Mouse (Mus musculus) kidney, postnatal 36 days (tissue): ENCODE measurements around the gene Dhdds.
"Not testable (repeated sequence)": the region's sequence is repeated elsewhere in the genome, so short reads cannot be mapped to it uniquely, and the experiment has no call there.

Experiments used
- DNase-seq, 2 experiments: peaks; one replicate each; pipeline ENCODE4 v3.0.0; 2021 to 2022; ENCODE audit warnings: mixed read lengths in 2 of 2

Gene Dhdds

DNA sequence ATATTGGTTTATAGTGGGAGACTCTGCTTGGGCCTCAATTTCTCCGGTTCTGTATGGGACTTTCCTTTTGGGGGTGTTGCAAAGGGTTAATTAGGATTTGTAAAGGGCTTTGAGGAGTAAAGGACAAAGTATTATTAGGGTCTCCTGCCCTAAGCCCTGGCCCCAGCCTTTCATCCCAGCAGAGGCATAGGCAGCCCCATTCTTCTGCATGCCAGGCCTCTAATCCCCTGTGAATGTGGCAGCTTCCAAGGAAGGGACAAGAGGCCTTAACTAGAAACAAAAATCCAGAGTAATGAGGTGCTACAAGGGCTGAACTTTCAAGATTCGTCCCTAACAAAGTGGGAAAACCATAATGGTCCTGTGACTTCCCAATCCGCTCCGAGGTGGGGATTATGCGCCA, 2.2 kb upstream of the Dhdds start:
- DNase-seq = no peak

DNA sequence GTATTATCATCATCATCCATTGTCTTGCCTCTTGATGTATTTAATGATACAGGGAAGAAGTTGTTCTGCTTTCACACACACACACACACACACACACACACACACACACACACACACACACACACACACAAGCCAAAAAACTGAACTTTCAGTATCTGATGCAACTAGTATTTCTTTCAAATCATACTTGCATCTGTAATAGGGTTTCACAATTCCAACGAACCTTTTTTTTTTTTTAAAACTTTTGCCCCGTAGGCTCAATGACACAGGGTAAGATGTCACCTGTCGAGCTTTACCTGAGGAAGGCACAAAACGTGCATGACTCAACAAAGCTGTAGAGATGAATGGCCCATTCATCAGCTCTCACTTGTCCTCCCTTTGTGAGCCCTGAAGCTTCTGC, 1.5 kb upstream of the Dhdds start:
- no peak for DNase-seq

DNA sequence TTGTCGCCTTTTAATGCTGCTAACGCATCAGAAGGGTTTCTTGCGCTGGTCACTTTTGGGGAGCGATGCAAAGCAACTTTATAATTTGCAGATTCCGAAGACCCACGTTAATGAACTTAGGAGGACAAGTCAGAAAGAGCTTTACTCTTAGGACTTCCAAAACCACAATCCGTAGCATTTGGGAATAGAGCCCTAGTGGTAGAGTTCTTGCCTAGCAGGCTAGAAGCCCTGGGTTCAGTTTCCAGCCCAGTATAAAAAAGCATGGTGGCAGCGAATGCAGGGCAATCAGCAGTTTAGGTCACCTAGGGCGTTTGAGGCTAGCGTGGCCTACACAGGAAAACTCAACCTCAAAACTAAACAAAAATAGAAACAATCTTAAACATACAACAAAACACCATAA, 992 bp upstream of the Dhdds start:
- DNase-seq = no peak

DNA sequence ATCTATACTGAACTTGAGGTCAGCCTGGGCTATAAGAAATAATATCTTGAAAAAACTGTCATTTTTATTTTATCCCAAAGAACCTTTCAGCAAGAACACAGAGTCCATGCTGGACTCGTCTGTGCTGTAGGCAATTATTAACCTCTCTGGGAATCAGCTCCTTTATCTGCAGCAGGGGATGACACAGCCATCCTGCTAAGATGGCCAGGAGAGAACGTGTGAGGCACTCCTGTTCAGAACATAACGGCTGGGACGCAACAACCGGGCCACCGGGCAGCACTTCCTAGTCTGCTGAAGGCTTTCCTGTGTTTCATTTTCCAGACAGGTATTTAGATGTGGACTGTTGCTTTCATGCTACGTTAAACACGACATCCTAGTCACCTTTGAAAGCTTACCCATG, 6.0 kb downstream of the Dhdds start:
- peak; percentile 37 to 38 for DNase-seq

DNA sequence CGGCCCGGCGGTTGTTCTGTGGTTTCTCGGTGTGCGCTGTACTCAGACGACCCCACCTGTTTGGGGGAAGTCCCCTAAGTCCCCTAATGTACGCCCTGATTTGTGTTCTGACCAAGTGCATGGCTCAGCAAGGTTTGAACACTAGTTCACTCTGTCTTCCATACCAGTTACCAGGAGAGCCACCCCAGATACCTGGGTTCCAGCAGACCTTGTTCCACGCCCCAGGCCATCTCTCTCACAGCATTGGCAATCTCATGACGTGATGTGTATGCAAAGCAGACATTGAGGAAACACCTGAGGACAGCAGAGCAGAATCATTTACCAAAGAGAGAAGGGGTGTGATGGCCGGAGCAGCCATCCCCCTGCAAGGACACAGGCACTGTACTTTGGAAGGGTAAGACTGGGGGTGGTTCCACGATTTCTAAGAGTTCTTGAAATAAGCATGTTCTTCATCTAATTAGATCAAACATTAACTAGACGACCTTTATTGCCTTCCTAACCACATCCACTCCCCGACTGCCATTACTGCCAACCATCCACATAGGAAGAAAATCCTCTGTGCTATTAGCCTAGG, 9.5 kb downstream of the Dhdds start:
- peak; percentile 46 to 73 for DNase-seq

DNA sequence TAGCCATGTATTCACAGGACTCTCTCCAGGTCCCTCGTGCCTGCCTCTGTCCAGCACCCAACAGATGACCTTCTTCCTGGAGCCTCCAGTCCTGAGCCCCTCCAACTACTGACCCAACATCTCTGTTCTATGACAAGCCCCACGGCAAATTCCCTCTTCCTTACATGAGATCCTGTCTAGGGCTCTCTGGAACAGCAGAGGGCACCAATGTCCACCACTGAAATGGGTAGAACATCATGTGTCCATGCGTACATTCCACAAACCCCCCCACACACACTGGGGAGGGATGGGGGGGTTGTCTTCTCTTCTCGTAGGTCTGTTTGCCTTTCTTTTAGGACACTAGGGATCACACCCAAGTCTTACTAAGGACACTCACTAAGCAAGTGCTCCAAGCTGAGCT, 10.7 kb downstream of the Dhdds start:
- peak; percentile 26 to 36 for DNase-seq

DNA sequence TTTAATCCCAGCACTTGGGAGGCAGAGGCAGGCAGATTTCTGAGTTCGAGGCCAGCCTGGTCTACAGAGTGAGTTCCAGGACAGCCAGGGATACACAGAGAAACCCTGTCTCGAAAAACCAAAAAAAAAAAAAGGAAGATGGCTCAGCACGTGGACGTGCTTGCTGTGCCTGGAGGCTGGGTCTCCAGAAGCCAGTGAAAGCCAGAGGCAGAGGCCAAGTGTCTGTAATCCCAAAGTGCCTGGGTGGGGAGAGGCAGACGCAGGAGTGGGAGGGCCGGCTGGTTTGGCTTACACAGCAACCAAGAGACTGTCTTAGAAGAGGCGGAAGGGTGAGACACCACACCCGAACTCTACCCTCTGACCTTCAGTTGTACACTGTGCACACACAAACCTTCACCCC, 12.4 kb downstream of the Dhdds start:
- DNase-seq = not testable (repeated sequence)

DNA sequence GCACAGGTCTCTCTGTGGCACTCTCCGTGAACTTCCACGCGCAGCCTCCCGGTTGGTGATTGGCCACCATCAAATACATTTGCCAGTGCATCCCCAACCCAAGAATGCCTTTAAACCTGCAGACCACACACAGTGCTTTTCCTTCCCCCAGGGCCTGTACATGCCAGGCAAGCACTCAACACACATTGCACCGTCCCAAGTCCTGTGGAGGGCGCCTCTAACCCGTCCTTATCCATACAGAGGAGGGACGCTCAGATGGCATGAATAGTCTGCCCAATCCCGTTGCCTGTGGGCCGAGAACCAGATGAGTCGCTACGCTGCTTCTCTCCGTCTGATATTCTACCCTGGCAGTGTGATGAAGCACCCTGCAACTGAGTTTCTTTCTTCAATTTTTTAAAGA, 17.8 kb downstream of the Dhdds start:
- DNase-seq = no peak

DNA sequence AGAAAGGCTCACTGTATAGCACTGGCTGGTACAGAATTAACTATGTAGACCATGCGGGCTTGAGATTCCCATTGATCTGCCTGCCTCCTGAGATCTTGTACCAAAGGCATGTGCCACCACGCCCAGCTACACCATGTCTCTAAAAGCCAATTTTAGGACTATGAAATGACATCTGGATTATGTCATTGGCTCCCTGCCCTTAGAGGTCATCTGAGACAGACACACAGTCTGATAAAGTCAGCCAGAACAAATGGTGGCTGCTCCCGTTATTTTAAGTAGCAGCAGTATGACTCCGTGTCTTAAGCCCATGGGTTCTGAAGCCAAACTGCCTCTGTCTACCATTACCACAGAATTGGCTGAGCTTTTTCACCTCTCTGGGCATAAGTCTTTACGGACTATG, 20.2 kb downstream of the Dhdds start:
- no peak for DNase-seq

DNA sequence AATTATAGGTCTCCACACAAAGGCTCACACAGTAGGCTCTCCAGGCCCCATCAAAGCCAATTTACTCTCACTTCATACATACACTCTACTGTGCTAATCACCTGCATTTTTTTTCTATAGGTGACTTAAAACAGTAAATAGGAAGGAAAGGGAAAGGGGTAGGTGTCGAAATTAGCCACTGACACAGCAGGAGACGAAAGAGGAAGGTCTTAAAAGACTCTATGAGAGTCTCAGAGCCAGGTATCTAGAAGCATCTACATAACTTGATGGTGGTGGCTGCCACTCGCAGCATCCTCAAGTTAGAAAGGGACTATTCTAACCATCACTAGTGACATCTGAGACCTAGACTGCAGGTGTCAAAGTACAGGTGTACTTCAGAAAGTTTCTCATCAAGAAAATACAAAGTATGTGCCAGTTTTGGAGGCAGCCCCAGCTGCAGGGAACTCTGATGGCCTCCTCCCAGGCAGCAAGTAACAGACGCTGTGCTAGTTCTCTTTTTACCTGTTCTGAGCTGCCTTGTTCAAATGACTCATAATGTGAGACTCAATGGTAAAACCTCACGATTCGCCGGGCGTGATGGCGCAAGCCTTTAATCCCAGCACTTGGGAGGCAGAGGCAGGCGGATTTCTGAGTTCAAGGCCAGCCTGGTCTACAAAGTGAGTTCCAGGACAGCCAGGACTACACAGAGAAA, 22.6 kb downstream of the Dhdds start:
- DNase-seq = no peak

DNA sequence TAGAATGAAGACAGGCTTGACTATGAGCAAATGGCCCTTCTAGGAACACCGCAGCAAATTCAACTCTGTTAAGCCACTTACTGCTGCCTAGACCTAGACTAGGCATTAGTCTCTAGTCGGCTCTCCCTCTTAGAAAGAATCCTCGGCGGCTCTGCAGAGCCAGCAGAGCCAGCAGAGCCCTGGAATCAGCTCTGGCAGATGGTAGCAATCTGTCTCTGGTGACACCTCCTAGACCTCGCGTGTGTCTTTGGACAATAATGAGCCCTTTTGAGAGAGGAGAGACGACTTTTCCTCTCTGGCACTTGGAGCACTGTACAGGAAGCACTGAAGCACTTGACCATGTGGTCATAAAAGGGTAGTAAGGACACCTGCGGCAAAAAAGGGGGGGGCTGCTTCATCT, 29.0 kb downstream of the Dhdds start:
- no peak for DNase-seq

DNA sequence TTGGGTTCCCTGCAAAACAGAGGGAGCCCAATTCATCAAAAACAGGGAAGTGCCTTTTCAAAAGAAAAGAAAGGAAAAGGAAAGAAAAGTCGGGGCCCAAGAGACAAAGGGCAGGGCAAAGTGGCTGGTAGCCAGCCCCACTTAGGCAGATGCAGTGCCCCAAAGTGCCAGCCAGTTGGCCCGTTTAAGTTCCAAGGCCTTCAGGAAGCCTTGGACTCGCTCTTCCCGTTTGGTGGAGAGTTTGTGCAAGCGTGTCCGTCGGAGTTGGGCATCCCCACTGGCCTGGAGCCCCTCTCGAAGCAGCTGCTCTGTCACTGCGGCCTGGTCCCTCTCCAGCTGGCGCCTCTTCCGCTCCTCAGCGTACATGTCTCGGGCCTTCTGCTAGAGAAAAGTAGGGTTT, 29.8 kb downstream of the Dhdds start:
- DNase-seq = no peak

DNA sequence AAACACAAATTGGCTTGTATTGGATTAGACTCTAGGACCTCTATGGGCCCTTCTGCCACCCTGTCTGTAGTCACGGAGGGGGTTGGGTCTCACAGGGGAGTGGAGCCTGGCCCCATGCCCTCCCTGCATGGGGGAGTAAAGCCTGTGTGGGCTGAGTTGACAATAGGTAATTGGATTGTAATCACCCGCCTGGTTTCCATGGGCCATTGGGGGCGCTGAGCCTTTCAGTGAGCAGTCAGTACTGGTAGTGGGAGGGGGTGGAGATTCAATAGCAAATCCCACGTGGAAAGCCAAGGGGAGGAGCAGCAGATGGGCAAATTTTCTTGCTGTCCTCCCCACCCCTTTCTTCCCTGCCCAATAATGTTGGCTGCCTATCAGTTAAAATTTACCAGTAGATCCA, 30.5 kb downstream of the Dhdds start:
- DNase-seq = no peak

DNA sequence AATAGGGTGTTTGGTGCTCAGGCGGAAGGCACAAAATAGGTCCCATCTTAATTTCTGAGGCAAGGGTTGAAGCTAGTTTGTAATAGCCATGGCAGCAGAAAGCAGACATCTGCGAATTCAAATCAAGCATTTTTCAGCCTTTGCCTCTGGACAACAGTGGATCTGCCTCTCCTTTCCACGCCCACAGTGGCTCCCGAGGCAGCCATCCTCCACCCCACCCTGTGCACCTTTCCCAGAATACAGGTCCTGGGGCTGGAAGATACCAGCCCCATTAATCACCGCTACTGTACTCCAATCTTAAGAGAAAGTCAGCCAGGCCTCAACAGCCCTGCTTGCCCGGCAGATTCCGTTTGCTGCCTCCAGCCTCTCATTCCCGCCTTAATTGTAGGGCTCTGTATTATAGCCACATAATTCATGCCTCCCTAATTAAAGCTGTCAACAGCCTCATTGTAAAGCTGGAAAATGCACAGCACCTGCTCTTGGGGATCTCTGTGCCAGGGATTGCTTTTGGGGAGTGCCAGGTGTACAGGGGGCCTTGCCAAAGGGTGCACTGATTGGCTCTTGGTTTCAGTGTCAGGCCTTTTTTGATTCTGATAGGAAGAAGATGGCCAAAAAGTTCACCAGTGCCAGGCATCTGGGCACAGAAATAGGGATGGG, 31.5 kb downstream of the Dhdds start:
- DNase-seq = no peak

DNA sequence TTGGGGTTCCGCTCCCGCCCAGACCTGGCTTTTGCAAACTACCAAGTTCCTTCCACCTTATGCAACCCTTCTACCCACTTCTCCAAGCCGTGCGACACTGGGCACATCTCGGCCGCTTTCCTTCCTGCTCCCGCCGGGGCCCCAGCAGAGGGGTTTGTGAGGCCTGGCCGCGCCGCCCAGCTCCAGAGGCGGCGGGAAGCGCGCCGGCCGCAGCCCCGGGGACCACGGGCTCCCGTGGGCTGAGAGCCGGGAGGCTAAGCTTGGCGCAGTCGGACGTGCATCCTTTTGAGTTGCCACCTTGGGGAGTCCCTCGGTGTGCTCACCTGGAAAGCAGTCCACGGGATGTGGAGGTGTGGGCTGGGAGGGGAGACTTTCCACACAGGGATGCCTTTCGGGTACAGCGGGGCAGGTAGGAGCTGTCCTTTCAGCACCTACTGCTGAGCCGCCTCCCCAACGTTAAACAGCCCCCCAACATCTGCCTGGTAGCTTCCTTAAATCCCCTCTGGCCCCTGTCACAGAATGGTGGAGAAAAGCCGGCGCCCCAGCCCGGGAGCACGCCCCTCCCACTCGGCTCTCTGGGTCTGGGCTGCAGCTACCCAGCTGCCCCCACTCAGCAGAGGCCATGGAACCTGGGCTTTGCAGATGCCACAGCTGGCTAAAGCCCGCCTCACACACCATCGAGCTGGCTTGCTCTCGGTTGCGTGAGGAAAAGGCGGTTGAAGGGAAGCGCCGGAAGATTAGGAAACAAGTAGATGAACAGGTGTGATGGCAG, 32.4 kb downstream of the Dhdds start, which contains the start of gene Hmgn2:
Hmgn2 (minus strand) TSS at position 501 of the 772 bp plus-strand sequence.
- peak; percentile 29 to 65 for DNase-seq

DNA sequence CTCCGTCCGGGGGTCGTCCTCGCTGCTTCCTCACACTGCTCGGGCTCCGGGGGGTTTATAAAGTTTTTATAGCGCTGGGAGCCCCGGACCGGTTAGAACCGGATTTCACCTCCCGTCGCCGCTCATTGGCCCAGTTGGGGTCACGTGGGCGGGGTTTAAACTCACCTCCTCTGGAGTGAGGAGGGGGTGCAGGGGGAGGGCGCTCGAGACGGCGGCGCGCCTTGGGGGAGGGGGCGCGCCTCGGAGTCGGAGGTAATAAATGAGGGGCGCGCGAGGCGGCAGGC, 32.9 kb downstream of the Dhdds start:
- DNase-seq = peak; percentile 94 to 95

DNA sequence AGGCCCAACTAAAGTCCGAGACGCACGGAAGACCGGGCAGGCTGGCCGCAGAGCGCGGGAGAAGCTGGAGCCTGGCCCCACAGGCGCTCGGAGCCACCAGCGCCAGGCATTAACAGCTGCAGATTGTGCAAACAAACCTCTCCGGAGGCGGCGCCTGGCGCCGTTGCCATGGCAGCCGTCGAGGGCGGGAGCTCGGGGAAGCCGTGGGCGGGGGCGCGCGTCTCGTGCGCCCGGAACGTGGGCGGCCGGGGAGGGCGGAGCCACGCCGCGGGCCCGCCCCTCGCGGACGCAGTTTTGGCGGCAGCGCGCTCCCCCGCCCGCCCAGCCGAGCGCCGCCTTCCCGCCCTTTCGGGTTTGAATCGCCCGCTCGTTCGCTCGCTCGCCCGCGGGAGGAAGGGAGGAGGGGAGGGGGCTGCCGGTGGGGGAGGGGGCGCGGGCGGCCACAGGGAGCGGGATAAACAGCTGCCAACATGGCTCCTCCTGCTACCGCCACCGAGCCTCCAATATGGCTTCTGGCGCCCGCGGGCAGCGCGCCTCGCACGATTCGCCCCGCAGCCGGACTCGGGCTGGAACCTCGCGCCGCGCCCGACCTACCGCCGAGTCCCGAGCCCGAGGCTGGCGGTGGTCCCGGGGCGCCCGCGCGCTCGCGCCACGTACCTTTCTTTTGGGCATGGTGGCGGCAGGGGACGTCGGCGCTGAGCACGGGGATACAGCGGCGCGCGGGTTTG, 33.4 kb downstream of the Dhdds start:
- peak; percentile 97 to 99 for DNase-seq

DNA sequence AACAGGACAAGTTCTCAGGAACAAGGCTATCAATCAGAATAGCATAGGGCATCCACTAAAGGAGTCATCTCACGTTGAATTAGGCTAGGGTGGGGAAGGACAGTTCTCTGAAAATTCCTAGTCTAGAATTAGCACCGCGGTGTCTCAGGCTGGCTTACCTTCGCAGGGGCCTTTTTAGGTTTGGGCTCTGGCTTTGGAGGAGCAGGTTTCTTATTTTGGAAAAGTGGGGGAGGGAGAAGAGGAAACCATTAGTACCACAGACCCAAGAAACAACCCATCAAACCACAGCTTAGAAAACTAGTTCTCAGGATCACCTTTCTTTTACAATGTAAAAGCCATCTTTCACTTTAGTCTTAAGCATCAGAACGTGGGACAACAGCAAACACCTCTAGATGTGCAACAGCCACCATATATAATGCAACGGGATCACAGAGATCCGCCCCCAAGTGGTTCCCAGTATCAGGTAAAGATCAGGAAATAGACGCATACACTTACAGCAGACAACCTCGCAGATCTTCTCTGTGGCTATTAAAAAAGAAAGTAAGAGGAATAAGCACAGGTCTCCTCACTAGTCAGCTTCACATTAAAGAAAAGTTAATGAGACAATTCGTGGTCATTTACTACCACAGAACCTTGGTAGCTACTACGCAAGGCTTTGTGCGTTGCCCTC, 34.3 kb downstream of the Dhdds start:
- no peak for DNase-seq

DNA sequence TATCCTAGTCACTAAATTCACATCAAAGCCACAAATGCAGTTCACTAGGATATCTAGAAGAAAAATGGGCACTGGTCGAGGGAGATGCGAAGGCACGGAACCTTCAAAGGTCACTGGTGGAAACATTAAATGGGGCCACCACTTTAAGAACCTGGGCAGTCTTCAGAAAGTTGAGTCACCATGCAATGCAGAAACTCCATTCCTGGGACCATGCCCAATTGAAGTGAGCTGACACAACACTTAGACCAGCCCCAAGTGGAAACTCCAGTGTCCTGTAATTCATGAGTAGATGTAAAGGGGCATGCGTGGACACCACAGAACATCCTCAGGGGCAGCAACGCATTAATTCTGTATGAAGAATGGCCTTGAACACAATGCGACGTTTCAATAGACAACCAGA, 38.2 kb downstream of the Dhdds start:
- DNase-seq = no peak

DNA sequence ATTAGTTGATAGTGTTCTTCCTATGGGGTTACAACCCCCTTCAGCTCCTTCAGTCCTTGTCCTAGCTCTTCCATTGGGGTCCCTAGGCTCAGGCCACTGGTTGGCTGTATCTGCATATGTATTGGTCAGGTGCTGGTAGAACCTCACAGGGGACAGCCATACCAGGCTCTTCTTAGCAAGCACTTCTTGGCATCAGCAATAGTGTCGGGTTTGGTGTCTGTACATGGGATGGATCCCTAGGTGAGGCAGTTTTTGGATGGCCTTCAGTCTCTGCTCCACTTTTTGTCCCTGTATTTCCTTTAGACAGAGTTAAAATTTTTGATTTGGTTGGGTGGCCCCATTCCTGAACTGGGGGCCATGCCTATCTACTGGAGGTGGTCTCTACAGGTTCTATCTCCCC, 41.8 kb downstream of the Dhdds start:
- DNase-seq = no peak

DNA sequence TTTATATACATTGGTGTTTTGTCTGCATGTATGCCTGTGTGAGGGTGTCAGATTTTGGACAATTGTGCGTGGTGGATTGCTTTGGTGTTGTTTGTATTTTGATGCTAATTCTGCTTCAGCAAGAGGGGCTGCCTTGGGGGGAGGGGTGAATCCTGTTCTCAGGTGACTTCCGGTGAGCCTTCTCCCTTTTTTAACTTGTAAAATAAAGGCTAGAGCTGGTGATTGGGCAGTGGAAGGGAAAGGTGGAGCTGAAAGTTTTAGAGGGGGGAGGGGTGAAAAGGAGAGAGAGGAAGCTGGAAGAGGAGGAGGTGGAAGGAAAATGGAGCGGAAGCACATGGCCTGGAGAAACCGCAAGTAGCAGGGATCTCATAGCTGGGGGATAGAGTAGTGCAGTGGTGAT, 44.4 kb downstream of the Dhdds start:
- DNase-seq = no peak

DNA sequence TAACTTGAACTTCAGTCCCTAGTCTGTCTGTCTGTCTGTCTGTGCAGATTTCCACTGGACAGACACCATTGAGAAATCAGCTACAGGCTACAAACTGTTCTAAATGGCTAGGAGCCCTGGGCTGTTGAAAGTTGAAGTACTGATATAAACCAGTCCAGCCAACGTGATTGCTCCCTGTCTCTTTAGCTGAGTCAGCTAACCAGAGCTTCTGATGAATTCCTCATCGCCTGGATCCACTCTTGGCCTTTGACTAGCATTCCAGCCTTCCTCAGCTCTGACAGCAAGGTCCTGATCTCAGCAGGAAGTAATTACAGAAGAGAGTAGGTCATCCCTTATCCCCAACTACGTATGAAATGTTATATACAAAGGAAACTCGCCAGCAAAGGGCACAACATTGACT, 54.0 kb downstream of the Dhdds start:
- no peak for DNase-seq

DNA sequence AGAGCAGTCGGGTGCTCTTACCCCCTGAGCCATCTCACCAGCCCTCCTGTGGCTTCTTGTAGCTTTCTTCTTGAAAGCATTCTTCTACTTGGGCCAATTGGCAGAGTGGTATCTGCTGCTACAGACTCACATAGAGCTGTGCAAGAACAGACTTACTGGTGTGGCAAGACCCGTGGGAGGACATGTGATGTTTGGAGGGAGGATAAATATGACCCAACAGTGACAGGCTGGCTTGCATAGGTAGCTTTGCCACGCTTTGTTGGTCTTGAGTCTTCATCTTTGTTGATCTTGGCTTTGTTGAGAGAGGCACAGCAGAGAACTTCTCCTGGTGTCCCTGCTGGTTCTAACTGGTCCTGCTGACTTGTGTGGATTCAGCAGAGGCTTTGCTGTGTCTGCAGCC, 56.9 kb downstream of the Dhdds start:
- DNase-seq = no peak
